Mouse (Mus musculus): ENCODE results near the gene Col25a1.

- no peak for TF ChIP-seq CTCF (IDR thresholded peaks at IDR 0.05; ENCODE audit: low read depth, low read length)
- TF ChIP-seq POLR2A (IDR thresholded peaks at IDR 0.05; ENCODE audit: borderline replicate concordance, low read depth, low read length) = no peak
Observed at GRCm38 (mm10) chr3:130350161-130350560, 218.9 kb downstream of the Col25a1 start.
